Mouse (Mus musculus) CH12.LX (cell line): Measurements from ENCODE around the gene Nfkb2.

Source experiments
- BHLHE40 ChIP-seq: IDR thresholded peaks from 2 replicates; pipeline ENCODE4 v1.6.1; 2011; ENCODE audit warnings: mild to moderate bottlenecking, low read depth, low read length, improper control_type of control experiment
- CHD2 ChIP-seq: IDR thresholded peaks from 2 replicates; pipeline ENCODE4 v1.6.1; 2011; ENCODE audit warnings: low read length, improper control_type of control experiment
- CTCF ChIP-seq, 2 experiments: IDR thresholded peaks in 1 of 2; conservative IDR thresholded peaks in 1 of 2; 2 replicates each; pipeline ENCODE4 v1.5.1; 2011 to 2012; ENCODE audit warnings: low read depth in 2 of 2, low read length in 2 of 2, improper control_type of control experiment in 1 of 2, inconsistent platforms in 1 of 2, mild to moderate bottlenecking in 1 of 2, moderate library complexity in 1 of 2
- EP300 ChIP-seq: IDR thresholded peaks from 2 replicates; pipeline ENCODE4 v1.6.1; 2011; ENCODE audit warnings: low read length, improper control_type of control experiment
- JUND ChIP-seq: conservative IDR thresholded peaks from 2 replicates; pipeline ENCODE4 v1.6.1; 2011; ENCODE audit warnings: low read depth, low read length, improper control_type of control experiment
- KAT2A ChIP-seq: IDR thresholded peaks from 2 replicates; pipeline ENCODE4 v1.6.1; 2012; ENCODE audit warnings: low read length, improper control_type of control experiment, inconsistent platforms; ENCODE audit not compliant: insufficient replicate concordance
- MAX ChIP-seq: IDR thresholded peaks from 2 replicates; pipeline ENCODE4 v1.6.1; 2011; ENCODE audit warnings: low read length, improper control_type of control experiment
- NELFE ChIP-seq: IDR thresholded peaks from 2 replicates; pipeline ENCODE4 v1.6.1; 2011; ENCODE audit warnings: low read depth, low read length, improper control_type of control experiment
- POLR2A ChIP-seq: IDR thresholded peaks from 2 replicates; pipeline ENCODE4 v1.6.1; 2011; ENCODE audit warnings: low read depth, mild to moderate bottlenecking, improper control_type of control experiment, low read length
- POLR2AphosphoS2 ChIP-seq: IDR thresholded peaks from 2 replicates; pipeline ENCODE4 v1.6.1; 2011; ENCODE audit warnings: low read depth, low read length, improper control_type of control experiment
- RAD21 ChIP-seq: IDR thresholded peaks from 2 replicates; pipeline ENCODE4 v1.6.1; 2011; ENCODE audit warnings: low read depth, mild to moderate bottlenecking, low read length, improper control_type of control experiment, moderate library complexity
- USF2 ChIP-seq: conservative IDR thresholded peaks from 2 replicates; pipeline ENCODE4 v1.6.1; 2011; ENCODE audit warnings: low read depth, low read length, improper control_type of control experiment

DNA sequence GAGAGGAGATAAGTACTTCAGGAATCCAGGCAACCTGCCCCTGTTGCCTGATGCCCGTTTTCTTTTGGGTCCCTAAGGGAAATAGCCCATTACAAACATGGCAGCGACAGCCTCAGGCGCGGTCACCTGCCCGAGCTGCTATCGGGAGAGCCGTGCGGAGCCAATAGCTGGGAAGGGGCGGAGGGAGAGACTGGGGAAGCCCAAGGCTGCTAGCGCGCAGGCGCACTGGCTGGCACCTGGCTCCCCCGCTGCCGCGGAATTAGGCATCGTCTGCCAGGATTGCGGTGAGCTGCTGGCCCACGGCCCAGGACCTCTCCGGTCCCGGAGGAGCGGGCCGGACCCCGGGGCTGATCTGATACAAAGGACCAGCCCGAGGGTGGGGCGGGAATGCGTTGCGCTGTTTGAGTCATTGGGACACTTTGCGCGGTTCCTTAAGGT lies 52.6 kb downstream of the Nfkb2 start:
- TF ChIP-seq MAX (peak; percentile 46; the same call in 1 of the 2 replicates), USF2 (peak; percentile 72), EP300 (no peak), NELFE (peak; percentile 80), POLR2A (peak; percentile 75), BHLHE40 (peak; percentile 85), JUND (no peak), CHD2 (peak; percentile 95), CTCF (conservative IDR thresholded peaks at IDR 0.05 in 1 of 2, IDR thresholded peaks at IDR 0.05 in 1 of 2; ENCODE audit: low read depth in 2 of 2, low read length in 2 of 2) (no peak), RAD21 (no peak), KAT2A (peak; percentile 77; the same call in 1 of the 2 replicates), POLR2AphosphoS2 (no peak)
